Mouse (Mus musculus) limb, embryonic 10.5 days (tissue): ENCODE data around the gene Prkcd. TPM values are rescaled to one million over a fixed set of nuclear protein-coding genes. Genes with fewer than 3 reads are reported as not detected.

Experiments used
- DNase-seq: peaks from one replicate; pipeline ENCODE4 v3.0.0-alpha.2; 2017; ENCODE audit warnings: low spot score
- H3K27ac ChIP-seq: fragments of 300-500 bp; sonication (generic); 2 replicates; pipeline ENCODE4 v1.5.1; 2016; ENCODE audit warnings: mild to moderate bottlenecking
- H3K27me3 ChIP-seq: fragments of 300-500 bp; sonication (generic); 2 replicates; pipeline ENCODE4 v1.6.1; 2016; ENCODE audit warnings: low read depth, mild to moderate bottlenecking; ENCODE audit not compliant: poor library complexity, severe bottlenecking
- H3K36me3 ChIP-seq: fragments of 300-500 bp; sonication (generic); 2 replicates; pipeline ENCODE4 v1.6.1; 2016; ENCODE audit warnings: mild to moderate bottlenecking, moderate library complexity
- H3K4me1 ChIP-seq: fragments of 300-500 bp; sonication (generic); 2 replicates; pipeline ENCODE4 v1.6.1; 2016
- H3K4me3 ChIP-seq: fragments of 300-500 bp; sonication (generic); 2 replicates; pipeline ENCODE4 v1.5.1; 2016; ENCODE audit warnings: mild to moderate bottlenecking, moderate library complexity
- H3K9me3 ChIP-seq: fragments of 300-500 bp; sonication (generic); replicated peaks from 2 replicates; pipeline ENCODE4 v1.6.1; 2016; ENCODE audit warnings: mild to moderate bottlenecking
- WGBS: fragments of 180-500 bp; shearing (Covaris S2); methylation state at CpG from one replicate; pipeline ENCODE4 v1.1.7; 2016; 5-methylcytosine and 5-hydroxymethylcytosine counted together
- polyA plus RNA-seq: library from polyadenylated mRNA; unstranded; fragments of >200 nt; fragmentation: Nextera tagmentation; extraction: Ambion mirVana; gene quantifications from 2 replicates; pipeline ENCODE4 v1.2.1, GENCODE M21; 2016

Prkcd gene
- polyA plus RNA-seq, 1 experiment from 2014 or later, result 36.8 TPM

DNA sequence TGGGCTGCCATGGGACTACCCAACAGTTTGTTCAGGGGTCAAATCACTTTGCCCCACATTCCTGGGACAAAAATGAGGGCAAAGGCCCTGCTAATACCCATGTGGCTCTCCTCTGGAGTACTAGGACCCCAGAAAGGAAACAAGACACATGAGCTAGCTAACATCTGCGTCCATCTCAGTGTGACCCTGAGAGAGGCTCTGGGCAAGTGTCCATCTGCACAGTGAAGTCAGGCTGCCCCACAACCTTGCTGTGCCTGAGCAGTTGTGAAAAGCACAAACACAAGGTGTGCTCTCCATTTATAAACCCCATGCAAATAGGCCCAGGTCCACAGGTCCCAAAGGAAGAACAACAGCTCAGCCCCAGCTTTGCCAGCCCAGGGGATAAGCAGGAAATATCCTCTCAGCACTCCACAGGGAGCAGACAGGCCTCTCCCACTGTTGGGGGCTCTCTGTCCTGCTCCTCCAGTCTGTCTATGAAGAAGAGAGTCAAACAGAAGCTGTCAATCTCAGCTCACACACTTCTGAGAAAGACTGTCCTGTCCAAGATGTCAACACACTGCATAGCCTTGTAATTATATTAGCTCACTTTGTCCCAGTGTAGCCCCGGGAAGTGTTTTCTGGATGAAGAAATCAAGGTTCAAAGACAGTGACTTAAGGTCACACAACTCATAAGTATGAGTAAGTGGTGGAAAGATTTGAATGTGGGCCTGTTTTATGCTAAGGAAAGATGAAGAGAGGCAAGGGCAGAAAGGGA lies 12.9 kb downstream of the Prkcd start:
- no peak overlapping the region for H3K4me3 ChIP-seq
- peaks cover 18% of the 10 kb centered on the region for H3K36me3 ChIP-seq
- no peaks in the 10 kb centered on the region for H3K9me3 ChIP-seq
- H3K27me3 ChIP-seq, result no peaks in the 10 kb centered on the region
- H3K4me1 ChIP-seq, result peaks cover 23% of the 10 kb centered on the region
- DNase-seq, result no peak
- no peak overlapping the region for H3K27ac ChIP-seq
- 85% methylated on average over 2 of the region's 2 CpGs for WGBS

DNA sequence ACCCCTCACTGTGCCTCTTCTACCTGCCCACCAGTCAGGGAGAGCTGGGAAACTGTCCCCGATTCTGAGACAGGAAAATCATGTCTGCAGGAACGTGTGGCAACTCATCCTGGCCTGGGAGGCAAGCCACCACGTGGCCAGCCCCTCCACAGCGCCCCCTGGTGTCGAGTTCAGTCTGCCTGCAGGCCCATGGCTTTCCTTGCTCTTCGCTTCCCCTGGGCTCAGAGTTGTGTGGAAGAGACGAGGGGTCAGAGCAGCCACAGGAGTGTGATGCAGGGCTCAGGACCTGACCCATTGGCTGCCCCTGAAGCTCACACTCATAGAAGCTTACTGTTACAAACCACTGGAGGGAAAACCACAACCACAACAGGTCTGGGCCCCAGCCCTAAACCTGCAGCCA lies 13.5 kb downstream of the Prkcd start:
- 21% methylated on average over 7 of the region's 7 CpGs for WGBS
- no peak overlapping the region for H3K4me3 ChIP-seq
- H3K27me3 ChIP-seq, result no peaks in the 10 kb centered on the region
- no peak overlapping the region for H3K27ac ChIP-seq
- DNase-seq, result peak; percentile 91
- peaks cover 23% of the 10 kb centered on the region for H3K4me1 ChIP-seq
- H3K9me3 ChIP-seq, result no peaks in the 10 kb centered on the region
- peaks cover 18% of the 10 kb centered on the region for H3K36me3 ChIP-seq

DNA sequence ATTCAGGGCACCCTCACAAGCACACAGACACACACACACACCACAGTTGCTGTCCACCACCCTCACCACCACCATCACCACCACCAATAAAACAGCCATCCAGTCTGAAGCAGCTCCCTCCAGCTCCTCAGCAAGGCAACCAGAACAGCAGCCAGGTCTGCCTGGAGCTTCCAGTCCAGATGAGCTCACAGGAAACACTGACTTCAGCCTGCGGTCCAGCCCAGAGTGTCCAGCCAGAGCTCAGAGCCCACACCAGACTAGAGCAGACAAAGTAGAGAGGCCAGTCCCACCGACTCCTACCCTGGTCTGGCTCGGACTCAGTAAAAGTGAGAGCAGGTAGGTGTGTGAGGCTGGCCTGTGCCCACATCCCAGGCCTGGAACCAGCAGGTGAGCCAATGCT lies 15.1 kb downstream of the Prkcd start:
- WGBS, result 98% methylated on average over 3 of the region's 3 CpGs
- H3K27ac ChIP-seq, result no peak overlapping the region; the same call in 1 of the 2 replicates

DNA sequence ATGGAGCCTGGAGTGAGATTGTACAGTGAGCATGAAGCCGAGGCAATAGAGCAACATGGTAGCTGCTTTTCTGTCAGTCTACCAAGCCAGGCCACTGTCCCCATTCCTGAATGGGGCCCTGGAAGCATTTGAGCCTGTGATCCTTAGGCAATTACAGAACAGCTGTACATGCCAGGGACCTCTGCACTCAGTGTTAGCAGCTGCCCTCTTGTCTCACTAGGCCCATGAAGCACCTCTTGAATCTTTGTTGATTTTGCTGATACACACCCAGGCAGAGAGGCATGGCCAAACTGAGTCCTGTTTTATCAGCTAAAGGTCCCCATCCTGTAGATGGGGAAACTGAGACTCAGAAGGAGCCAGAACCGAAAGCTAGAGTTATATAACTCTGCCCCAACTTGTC lies 15.7 kb downstream of the Prkcd start:
- WGBS, result 80% methylated on average over 2 of the region's 2 CpGs
- peaks cover 17% of the 10 kb centered on the region for H3K4me1 ChIP-seq
- H3K4me3 ChIP-seq, result no peak overlapping the region
- no peak overlapping the region for H3K27ac ChIP-seq
- DNase-seq, result no peak
- no peaks in the 10 kb centered on the region for H3K27me3 ChIP-seq
- H3K9me3 ChIP-seq, result no peaks in the 10 kb centered on the region
- H3K36me3 ChIP-seq, result peaks cover 26% of the 10 kb centered on the region

More for the DNA sequence above, 15.1 kb downstream of the Prkcd start:
- Histone ChIP-seq H3K9me3 (no peaks in the 10 kb centered on the region), H3K36me3 (peaks cover 24% of the 10 kb centered on the region), H3K4me3 (no peak overlapping the region), H3K4me1 (peaks cover 17% of the 10 kb centered on the region), H3K27me3 (no peaks in the 10 kb centered on the region)
- no peak for DNase-seq

DNA sequence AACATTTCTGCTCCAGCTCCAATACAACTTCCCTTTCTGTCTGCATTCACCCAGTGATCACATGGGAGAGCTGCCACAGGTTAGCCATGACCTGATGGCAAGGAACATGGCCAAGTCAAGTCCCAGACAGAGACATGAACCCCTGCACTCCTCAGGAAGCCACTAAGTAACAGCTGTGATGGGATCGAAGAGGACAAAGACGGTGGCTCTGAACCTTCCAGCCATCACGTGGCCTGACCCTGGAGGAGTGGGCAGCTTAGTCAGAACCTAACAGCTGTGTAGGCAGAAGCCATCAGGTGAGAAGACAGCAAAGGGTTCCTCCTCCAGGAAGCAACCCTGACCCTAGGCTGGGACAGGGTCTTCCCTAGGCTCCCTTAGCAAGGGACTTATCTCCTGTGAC lies 16.5 kb downstream of the Prkcd start:
- 91% methylated on average over 3 of the region's 3 CpGs for WGBS
- Histone ChIP-seq H3K27me3 (no peaks in the 10 kb centered on the region), H3K27ac (no peak overlapping the region), H3K36me3 (peaks cover 27% of the 10 kb centered on the region), H3K4me1 (peaks cover 17% of the 10 kb centered on the region), H3K9me3 (no peaks in the 10 kb centered on the region), H3K4me3 (no peak overlapping the region)
- no peak for DNase-seq

DNA sequence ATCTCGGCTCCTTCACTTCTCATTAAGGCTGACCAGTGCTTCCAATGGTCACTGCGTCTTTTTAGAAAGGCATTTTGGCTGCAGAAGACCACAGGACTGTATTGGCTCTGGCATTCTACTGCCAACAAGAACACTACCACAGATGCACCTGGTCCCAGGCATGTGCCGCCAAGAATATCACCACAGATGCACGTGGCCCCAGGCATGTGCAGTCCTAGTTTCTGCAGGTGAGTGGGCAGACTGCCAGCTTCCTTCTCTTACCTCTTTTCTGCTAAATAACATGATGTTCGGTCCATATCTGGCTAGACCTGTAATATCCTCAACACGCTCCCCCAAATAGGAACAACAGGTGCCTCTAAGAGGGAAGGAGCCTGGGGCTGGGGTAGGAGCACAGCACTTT lies 17.8 kb downstream of the Prkcd start:
- no peak overlapping the region for H3K27ac ChIP-seq
- peaks cover 17% of the 10 kb centered on the region for H3K4me1 ChIP-seq
- no peaks in the 10 kb centered on the region for H3K27me3 ChIP-seq
- DNase-seq, result no peak
- H3K36me3 ChIP-seq, result peaks cover 31% of the 10 kb centered on the region
- 90% methylated on average over 6 of the region's 6 CpGs for WGBS
- H3K4me3 ChIP-seq, result no peak overlapping the region
- no peaks in the 10 kb centered on the region for H3K9me3 ChIP-seq

DNA sequence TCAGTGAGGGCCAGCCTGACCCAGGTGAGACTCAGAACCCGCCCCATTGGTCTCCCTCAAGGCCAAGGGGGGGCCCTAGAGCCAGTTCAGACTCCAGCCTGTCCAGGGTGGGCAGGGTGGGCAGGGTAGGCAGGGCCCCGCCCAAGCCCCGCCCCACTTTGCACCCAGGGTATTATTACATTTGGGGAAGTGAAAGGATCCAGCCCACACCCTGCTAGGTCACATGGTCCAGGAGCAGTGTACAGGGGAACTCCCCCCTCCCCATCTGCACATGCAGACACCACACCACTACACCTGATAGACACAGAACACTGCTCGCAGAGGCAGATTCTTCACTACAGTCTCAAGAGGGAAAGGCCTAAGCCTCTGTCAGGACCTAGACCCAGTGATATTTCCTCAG lies 18.3 kb downstream of the Prkcd start:
- Histone ChIP-seq H3K27ac (no peak overlapping the region), H3K4me3 (no peak overlapping the region), H3K9me3 (no peaks in the 10 kb centered on the region), H3K27me3 (no peaks in the 10 kb centered on the region), H3K36me3 (peaks cover 32% of the 10 kb centered on the region), H3K4me1 (peaks cover 15% of the 10 kb centered on the region)
- WGBS, result 73% methylated on average over 4 of the region's 4 CpGs
- DNase-seq, result no peak

DNA sequence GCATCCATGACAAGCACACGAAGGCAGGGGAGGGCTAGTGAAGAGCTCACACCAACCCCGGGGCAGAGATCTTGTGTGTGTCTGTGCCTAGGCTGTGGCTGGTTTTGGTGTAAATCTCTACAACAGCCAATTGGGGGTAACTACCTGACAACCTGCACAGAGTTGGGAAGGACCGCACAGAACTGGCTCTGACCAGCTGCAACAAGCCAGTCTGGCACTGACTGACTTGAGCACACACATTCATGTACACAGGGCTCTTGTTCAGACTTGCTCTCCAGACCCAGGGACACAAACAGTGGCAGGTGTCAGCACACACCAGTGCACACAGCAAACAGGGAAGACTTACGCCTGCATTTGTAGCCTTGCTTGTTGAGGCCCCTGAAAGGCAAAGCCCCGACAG lies 19.2 kb downstream of the Prkcd start:
- peaks cover 41% of the 10 kb centered on the region for H3K36me3 ChIP-seq
- no peak overlapping the region for H3K27ac ChIP-seq
- DNase-seq, result no peak
- WGBS, result 95% methylated on average over 5 of the region's 5 CpGs
- peaks cover 10% of the 10 kb centered on the region for H3K4me1 ChIP-seq
- no peaks in the 10 kb centered on the region for H3K9me3 ChIP-seq
- H3K27me3 ChIP-seq, result no peaks in the 10 kb centered on the region
- no peak overlapping the region for H3K4me3 ChIP-seq

DNA sequence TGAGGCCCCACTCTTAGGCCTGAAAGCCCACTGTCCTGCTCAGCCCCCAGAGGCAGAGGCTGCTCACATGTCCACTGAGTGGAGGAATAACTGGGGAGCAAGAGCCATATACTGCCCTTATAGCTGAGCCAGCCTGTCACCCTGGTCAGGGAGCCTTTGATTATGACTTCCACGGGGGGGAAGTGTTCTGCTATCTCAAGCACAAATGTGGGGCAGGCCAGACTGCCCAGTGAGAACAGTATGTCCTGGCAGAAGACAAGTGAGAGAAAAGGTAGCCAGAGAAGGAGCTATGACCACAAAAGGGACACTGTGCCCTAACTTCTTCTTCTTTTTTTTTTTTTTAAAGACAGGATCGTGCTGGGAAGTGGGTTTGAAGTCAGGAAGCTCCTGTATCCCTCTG lies 28.9 kb downstream of the Prkcd start:
- Histone ChIP-seq H3K27me3 (no peaks in the 10 kb centered on the region), H3K4me1 (peaks cover 21% of the 10 kb centered on the region), H3K4me3 (no peak overlapping the region), H3K9me3 (no peaks in the 10 kb centered on the region), H3K36me3 (peaks cover 59% of the 10 kb centered on the region), H3K27ac (no peak overlapping the region)
- WGBS, result 86% methylated on average over 2 of the region's 2 CpGs
- DNase-seq, result no peak

DNA sequence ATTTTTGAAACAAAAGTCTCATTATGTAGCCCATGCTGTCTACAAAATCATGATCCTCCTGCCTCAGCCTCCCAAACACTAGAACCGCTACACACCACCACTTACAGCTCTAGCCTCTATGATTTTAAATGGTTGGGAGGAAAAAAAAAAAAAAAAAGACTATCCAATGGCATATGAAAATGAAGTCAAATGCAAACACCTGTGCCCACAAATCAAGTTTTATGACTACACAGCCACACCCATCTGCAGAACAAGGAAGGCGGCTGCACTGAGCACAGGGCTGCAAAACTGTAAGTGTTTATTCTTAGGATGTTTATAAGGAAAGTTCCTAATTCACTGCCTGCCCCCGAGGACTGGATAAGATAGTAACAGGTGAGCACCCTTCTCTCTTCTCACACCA lies 29.6 kb downstream of the Prkcd start:
- no peak overlapping the region for H3K4me3 ChIP-seq
- no peaks in the 10 kb centered on the region for H3K27me3 ChIP-seq
- DNase-seq, result no peak
- H3K4me1 ChIP-seq, result peaks cover 26% of the 10 kb centered on the region
- H3K27ac ChIP-seq, result no peak overlapping the region
- 84% methylated on average over 3 of the region's 3 CpGs for WGBS
- peaks cover 51% of the 10 kb centered on the region for H3K36me3 ChIP-seq
- H3K9me3 ChIP-seq, result no peaks in the 10 kb centered on the region

DNA sequence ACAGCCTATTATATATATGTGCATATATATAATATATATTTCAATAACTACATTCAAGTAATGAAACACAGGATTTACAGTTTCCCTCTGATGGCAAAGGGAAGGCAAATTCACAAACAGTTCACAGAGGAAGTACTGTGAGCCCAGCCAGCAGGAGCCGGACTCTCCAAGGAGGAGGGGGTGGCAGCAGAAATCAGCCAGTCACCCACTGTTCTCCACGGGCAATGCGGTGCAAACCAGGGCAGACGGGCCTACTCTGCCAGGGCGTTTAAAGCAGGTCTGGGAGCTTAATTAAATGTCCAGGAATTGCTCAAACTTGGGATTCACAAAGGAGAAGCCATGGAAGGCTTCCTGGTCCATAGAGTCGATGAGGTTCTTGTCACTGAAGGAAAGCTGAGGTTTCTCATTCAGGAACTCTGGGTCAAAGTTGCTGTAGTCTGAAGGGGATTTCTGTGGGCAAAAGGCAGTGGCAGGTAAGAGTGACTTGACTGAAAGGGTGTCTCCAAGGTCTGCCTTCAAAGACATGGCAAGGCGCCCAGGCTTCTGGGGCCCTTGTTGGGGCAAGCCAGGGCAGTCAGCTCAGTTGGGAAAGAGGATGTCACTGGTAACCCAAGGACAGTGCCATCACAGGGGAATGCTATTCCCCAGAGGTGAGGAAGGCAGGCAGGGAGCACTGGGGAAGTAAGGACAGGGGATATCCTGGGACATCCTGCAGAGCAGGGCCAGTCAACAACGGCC lies 30.3 kb downstream of the Prkcd start:
- DNase-seq, result no peak
- H3K4me1 ChIP-seq, result peaks cover 32% of the 10 kb centered on the region
- no peaks in the 10 kb centered on the region for H3K27me3 ChIP-seq
- H3K4me3 ChIP-seq, result no peak overlapping the region
- 87% methylated on average over 8 of the region's 8 CpGs for WGBS
- H3K27ac ChIP-seq, result no peak overlapping the region
- H3K9me3 ChIP-seq, result no peaks in the 10 kb centered on the region
- H3K36me3 ChIP-seq, result peaks cover 45% of the 10 kb centered on the region

DNA sequence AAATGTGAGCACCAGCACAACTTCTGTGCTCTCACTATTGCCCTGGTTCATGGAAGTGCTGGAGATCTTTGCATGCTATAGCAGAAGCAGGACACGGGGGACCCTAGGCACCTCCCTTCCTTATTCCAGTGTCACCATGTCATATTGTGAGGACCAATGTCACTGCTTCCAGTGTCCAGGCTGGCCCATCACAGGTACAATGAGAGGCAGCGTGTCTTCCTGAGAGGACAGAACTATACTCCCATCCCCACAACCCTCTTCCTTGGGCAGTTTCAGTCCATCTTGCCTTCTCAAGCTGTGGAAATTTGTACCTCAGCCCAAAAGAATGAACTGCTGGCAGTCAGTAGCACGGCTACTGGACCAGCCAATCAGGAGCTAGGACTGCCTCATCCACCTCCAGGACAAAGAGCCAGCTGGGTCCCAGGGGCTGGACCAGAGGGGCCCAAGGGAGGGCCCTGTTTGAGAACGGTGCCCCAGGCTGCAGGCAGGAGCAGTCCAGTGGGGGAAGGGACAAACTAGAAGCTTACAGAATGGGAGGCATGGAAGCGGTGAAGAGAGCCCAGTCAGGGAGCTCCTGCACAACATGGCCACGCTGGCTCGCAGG lies 31.8 kb downstream of the Prkcd start:
- peak overlapping the region; percentile 69 for H3K27ac ChIP-seq

More for the DNA sequence above, 31.8 kb downstream of the Prkcd start:
- Histone ChIP-seq H3K36me3 (peaks cover 34% of the 10 kb centered on the region), H3K4me1 (peaks cover 32% of the 10 kb centered on the region), H3K27me3 (no peaks in the 10 kb centered on the region), H3K4me3 (no peak overlapping the region), H3K9me3 (no peaks in the 10 kb centered on the region)
- peak; percentile 39 for DNase-seq
- WGBS, result 61% methylated on average over 7 of the region's 7 CpGs
